Mouse (Mus musculus) megakaryocyte, adult 5-6 weeks (primary cell): ENCODE results near the gene Gla. TPM values are rescaled to one million over a fixed set of nuclear protein-coding genes. Genes with fewer than 3 reads are reported as not detected.

Source experiments
- ATAC-seq: 2 replicates; pipeline ENCODE4 v1.8.0; 2016; ENCODE audit warnings: mild to moderate bottlenecking, inconsistent platforms; ENCODE audit not compliant: poor library complexity, severe bottlenecking
- total RNA-seq, 2 experiments: library from RNA; stranded (forward) in 1 of 2; stranded (reverse) in 1 of 2; fragments of 153-499, 151-499 nt in 1 of 2; fragments of 221-1000, 200-1000 nt in 1 of 2; gene quantifications; 2 replicates each; pipeline versions ENCODE4 v1.2.3 to v1.2.4; 2015 to 2017

Gla gene
- total RNA-seq, 2 experiments from 2014 or later = 11.5 to 17.4 TPM

DNA sequence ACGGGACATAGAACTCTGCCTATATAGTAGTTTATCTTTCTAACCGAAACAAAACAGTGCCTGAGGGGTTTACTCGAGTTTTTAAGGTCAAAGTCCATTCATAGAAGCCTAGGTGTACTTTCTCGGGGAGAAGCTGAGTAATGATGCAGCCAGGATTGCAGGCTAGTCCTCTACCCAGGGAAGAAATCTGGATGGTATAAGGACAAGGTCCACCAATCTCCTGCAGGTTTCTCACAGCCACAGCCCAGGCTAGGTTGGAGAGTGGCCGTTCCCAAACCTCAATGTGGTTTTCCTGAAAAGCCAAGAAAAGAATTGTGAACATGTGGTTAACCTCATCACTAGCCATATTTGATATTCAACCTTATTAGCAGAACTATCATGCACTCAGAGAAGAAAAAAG lies 11.1 kb downstream of the Gla start:
- ATAC-seq = no peak

DNA sequence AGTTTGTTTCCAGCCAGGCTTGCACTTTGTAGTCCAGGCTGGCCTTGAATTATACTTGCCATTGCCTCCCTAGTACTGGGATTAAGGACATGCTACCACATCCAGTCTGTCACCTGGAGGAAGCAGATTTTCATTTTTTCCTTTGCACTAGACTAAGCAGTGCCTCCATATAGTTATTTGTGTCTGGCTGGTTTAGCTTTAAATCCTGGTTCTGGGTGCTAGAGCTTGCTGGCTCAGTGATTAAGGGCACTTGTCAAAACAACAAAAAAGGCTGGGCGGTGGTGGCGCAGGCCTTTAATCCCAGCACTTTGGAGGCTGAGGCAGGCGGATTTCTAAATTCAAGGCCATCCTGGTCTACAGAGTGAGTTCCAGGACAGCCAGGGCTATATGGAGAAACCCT lies 11.9 kb downstream of the Gla start:
- no peak for ATAC-seq

DNA sequence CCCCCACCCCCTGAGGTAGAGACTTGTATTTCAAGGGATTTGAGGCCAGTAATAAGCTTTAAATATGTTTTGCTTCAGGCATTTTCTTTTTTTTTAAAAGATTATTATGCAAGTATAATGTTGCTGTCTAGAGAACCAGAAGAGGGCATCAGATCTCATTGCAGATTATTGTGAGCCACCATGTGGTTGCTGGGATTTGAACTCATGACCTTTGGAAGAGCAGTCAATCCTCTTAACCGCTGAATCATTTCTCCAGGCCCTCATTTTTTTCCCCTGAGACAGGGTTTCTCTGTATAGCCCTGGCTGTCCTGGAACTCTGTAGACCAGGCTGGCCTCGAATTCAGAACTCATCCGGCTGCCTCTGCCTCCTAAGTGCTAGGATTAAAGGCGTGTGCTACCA lies 12.7 kb downstream of the Gla start:
- ATAC-seq = no peak

DNA sequence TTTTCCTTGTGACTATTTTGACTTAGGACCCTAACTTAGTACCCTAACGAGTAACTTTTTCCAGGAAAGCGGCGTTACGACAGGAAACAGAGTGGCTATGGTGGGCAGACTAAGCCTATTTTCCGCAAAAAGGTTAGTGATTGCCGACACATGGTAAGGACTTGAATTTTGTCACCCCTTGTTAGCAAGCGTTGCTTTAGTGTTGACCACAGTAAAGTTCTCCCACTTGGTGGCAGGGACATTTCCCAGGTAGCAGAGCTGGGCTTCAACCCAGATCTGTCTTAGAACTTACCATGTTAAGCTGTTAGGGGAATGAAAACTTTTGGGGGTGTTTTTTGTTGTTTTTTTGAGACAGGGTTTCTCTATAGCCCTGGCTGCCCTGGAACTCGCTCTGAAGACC lies 14.5 kb downstream of the Gla start:
- ATAC-seq = no peak

DNA sequence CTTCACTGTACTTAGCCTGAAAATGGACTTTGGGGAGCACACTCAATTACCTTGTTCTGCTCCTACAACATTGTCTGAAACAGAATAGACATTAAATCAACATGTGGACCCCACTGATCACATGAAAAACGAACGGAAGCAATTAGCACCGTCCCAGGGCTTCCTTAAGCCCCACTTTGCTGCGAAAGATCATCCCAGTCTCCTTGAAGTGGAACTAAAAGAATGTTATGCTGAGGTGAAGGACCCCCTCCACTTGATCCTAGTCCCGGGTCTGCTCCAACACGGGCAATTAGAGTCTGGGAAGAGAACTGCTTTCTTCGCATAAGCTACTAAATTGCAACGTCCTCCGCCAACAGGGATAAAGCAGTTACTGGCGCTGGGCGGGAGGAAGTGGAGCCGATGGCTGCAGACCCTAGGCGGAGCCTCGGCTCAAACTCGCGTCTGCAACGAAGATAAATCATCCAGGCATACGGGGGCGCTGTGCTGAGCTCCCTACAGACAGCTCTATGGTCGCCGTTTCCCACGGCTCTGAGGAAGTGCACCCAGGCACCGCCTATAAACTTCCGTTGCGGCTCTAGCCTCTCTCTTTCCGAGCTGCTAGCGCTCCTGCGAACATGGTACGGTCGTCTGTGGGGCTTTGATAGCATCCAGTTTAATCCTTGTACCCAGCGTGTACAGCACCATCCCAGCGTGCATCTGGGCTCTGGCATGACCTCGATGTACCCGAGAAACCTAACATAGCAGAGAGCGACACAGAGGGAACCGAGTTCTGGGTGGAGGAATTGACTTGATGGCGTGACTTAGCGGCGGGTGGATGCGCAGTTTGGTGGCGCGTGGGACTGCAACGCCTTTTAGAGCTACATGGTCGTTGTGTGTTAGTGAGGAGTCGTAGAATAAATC lies 15.6 kb downstream of the Gla start, which contains the start of gene Rpl36a:
TSS of gene Rpl36a (plus strand) at position 552 of the 900 bp plus-strand sequence.
- peak; percentile 85 for ATAC-seq

DNA sequence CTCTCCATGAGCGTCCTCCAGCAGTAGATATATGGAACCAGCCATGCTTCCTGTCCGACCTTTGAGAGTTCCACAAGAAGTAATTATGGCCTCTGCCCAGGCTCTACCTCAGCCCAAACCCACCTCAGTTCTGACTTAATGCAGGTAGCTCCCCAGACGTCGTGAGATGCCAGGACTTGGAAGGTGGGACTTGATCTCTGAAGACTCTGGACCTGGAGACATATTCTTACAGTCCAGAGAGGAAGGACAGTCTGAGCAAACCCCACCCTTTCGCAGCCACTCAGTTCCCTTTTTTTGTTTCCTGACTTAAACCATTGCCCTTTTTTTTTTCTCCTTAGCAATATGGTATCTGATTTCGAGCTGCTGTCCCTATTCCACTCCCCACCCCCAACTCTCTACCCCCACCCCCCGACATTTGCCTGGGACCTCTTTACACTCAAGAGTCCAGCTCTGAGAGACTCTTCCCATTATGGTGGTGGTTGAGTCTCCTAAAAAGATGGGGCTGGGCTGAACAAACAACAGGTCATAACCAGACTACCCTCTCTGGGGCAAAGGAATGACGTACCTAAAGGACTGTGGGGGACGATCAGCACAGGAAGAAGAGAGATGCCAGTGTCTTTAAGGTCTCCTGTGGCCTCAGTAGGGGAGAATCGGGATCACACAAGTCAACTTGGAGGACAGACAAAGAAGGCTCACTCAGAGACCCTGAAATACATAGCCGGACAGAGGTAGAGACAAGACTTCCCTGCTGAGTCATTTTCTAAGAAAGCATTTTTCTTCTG lies 17.8 kb downstream of the Gla start, which contains the start of gene Btk:
TSS of gene Btk (minus strand) at position 683 of the 782 bp plus-strand sequence.
- peak; percentile 41 for ATAC-seq

DNA sequence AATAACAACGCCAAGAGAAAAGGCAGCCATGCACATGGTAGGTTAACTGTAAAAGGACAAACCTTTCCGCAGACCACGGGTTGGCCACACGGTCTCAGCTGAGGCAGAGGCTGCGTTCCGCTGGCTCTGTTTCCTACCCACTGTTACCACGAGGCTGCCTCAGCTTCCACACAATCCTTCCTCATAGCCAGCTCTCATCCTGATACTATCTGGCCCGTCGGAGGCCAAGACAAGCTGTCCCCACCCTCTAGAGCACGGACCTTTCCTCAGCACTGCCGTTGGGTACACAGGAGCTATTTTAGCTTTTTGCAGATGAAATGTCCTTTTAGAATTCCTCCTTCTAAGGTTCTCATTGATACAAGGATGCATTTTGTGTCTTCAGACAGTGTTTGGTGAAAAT lies 18.7 kb downstream of the Gla start:
- no peak for ATAC-seq

DNA sequence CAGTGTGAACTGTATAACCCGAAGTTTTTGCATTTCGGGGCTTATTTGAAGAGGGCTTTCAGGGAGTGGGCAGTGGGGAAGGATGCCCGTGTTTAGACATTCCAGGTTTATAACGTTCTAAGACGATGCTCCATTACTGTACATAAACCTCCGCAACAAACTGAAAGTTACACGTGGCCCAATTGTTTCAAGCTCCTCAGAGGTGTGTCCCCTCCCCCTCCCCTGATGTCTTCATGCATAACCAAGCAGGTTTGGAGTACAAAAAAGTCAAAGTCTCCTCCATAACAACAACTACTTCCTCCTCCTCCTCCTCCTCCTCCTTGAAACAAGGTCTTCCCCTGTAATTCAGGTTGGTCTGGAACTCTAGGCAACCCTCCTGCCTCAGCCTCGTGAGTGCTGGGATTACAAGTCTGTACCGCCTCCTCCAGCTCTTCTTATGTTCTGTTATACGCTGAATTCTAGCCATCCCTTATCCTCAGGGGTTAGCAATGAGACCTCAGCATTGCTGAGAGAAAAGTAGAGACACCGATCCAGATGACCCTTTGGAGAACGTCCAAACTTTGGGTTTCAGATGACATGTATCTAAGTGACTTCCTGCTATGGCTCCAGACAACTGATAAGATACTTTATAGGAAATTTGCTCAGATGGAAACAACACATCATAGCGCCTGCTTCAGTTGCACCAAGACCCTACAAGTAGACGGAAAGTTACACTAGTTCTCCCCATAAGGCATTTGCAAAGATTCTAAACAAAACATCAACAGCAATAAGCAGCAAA lies 20.2 kb downstream of the Gla start:
- no peak for ATAC-seq

DNA sequence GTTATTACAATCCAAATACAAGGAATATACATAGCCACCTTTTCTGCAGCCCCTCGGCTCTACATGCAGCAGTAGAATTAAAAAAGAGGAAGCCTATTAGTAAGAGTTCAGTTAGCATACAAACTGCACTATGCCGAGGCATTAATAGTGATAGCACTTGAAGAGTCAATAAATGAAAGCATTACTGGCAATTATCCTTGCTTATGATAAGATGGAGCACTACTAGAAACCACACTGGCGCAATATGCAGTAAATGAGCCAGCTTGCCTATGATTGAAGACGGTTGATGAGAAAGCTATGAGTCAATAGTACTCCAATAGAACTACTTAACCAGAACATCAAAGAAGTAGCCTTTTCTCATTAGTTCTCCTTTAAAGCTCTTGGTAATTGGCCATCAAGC lies 23.0 kb downstream of the Gla start:
- ATAC-seq = no peak

DNA sequence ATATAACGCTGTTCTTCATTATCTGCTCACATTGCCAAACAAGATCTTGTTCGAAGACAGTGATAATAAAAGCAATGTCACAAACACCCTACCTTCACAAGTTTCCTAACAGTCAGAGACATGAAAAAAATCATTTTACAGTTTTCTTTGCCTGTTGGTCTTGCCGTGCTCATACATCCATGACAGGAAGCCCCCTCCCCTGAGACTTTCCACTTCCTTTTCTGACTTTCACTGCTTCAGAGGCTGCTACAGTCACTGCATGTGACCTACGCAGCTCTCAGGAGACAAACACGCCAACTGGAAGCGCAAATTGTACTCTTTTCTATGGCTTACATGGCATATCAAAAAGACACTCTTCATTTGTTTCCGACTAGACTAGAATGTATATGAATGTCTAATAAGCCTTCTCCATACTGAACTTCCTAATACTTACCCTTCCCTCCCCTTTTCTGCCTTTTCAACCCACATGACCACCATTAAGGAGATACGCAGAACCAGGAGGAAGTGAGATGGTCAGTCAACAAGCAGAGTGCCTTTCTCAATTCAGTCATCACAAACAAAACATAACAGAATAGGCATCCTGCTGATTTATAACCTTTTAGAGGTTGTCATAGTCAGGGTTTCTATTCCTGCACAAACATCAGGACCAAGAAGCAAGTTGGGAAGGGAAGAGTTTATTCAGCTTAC lies 34.2 kb downstream of the Gla start:
- ATAC-seq = peak; percentile 71

DNA sequence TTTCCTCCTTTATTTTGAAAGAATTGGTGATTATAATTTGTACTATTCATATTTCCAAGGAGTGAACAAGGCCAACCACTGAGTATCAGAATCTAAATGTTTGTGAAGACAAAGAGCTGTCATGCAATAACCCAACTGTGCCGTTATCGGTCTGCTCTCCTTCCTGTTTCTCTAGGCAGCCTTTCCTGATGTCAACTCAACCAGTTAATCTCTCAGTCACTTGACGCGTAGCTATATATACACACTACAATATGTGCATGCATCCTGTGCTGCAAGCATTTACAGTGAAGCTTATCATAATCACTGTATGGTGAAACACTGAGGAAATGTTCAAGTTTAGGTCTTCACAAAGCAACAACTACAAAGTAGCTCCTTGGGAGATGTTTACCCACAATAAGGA lies 36.6 kb downstream of the Gla start:
- peak; percentile 51 for ATAC-seq

DNA sequence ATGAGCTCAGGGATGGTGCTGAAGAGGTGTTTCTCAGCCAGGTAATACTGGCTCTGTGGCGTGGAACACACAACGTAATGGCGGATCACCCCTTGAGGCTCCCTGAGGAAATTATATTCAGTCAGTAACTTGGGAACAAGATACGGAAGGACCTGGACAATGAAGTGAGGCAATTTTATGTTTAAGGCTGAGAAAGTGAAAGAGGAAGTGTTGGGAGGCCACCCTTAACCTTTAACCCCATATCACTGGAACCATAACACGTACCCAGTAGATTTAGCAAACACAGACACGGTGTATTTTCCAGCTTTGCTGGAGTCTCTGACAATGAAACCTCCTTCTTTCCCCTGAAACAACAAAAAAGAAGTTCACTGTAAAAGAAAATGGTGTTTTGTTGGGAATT lies 46.5 kb downstream of the Gla start:
- ATAC-seq = peak; percentile 77

DNA sequence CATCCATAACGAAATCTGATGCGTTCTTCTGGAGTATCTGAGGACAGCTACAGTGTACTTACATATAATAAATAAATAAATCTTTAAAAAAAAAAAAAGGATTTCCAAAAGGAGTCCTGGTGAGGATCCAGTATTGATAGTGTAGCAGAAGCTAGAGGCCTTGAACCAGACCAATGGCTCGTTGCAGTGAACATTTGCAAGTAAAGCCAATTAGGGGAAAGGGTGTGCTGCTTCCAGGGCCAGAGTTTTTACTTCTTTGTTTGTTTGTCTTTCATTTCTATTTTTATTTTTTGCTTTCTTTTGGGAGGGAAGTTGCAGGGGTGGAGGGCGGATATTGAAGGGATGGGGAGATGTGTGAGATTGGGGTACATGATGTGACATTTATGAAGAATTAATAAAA lies 47.6 kb downstream of the Gla start:
- ATAC-seq = no peak

DNA sequence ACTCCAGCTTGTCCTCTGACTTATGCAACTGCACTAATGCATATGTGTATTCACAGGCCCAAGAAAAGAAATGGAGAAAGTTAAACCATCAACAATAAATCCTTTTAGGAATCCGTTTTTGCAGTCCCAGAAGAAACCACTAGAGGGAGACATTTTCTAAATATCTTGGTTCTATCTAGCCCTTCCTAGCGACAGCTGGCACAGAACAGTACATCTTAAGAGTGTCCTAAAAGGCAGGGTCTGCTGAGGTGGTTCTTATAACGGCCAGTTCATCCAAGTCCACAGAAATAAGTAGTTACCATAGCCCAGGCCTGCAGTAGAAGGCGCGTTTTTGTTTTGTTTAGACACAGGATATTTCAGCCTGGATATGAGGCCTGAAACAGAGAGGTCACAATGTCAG lies 50.0 kb downstream of the Gla start:
- peak; percentile 69; the same call in 1 of the 2 replicates for ATAC-seq

DNA sequence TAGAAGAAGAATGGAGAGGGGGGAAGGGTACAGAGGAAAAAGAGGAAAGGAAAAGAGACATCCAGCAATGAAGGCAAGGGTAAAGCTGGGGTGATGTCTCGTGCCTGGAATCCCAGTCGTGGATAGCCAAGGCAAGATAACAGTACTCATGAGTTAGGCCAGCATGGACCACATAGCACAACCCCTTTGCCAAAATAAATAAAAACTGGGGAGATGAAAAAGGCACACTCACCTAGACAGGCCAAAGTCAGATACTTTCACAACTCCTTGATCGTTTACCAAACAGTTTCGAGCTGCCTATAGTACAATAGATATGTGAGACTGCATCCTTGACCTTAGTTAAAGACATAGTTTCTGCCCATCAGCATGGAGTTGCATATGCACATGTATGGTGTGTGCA lies 53.6 kb downstream of the Gla start:
- ATAC-seq = no peak

DNA sequence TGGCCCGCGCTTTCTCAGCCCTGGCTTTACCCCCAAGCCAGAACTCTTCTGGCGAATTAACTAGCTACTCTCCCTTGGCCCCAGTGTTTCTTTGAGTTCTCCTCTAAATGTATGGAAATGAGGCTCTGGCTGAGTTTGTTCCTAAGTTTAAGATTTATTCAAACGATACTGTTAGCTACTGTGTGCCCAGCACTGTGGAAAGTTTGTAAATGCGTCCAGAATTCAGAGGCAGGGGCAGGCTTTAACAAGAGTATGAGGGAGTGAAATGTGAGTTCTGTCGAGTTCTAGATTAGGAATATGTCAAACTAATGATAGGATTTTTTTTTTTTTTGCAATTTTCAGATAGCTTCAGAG lies 59.0 kb downstream of the Gla start:
- ATAC-seq = no peak

DNA sequence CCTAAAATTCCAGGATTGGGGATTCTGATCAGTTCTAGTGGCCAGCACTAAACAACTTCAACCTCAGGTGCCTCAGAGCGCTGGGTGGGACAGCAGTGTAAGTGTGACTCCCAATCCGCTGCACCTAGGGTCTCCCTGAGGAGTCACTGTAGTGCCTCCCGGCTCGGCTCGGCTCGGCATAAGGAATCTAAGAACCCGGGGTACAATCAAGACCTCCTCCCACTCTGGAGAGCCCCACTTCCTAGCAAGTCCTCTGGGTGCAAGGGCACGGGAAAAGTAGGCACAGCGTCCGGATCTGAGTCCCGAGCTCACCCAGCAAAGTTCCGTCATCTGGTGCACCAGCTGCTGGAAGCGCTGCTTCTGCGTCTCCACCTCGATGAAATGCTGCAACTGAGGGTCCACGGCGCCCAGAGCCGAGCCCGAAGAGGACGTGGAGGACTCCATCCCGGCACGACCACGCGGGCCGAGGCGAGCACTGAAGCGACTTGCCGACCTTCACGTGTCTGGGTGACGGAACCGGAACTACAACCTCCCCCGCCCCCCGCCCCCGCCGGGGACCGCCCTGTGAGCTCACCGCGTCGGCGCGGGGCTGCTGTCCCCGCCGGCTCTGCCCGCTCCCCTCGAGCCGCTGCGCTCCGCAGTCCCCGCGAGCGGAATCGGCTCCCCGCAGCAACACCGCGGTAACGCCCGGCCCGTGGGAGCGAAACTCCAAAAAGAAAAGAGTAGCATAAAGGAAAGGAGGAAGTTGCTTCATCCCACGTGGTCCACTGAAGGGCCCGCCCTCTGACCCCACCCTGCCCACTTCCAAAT lies 59.6 kb downstream of the Gla start, which contains the start of gene Timm8a1:
TSS of gene Timm8a1 (minus strand) at position 721 of the 810 bp plus-strand sequence.
- ATAC-seq = peak; percentile 80

DNA sequence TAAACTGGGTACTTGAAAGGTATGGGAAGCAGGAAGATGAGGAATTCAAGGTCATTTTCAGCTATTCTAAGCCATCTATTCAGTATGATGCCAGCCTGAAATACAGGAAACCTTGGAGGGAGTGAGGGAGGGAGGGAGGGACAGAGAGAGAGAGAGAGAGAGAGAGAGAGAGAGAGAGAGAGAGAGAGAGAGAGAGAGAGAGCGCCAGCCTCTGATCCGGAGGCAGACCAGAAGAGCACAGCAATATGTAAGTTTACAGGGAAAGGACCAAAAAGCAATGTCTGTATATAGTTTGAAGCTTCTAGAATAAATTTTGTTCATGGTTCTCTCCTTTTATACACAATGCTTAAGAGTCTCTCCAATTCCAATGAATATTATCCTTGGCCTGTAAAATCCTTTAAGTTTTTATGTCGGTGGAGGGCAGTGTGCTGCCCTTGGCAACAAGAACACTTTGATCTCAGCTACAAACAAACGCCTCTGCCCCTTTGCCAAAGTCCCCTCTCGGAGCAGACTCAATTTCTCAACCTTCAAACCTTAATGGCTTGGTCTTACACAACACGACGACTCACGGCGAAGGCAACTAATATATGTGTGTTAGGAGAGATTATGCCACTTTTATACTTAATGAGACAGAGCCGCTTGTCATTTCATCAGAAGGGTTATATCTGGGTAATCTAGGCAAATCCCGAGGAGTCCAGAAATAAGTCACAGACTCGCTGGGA lies 60.4 kb downstream of the Gla start:
- peak; percentile 19; the same call in 1 of the 2 replicates for ATAC-seq

DNA sequence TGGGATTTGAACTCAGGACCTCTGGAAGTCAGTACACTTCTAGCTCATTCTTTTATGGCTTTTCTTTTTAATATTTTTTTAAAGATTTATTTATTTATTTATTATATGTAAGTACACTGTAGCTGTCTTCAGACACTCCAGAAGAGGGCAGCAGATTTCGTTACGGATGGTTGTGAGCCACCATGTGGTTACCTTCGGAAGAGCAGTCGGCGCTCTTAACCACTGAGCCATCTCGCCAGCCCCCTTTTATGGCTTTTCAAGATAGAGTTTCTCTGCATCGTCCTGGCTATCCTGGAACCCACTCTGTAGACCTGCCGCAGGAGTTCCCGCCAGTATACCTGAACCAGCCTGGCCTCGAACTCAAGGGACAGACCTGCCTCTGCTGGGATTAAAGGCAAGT lies 61.1 kb downstream of the Gla start:
- ATAC-seq = peak; percentile 45; the same call in 1 of the 2 replicates
